Mouse (Mus musculus): Measurements from ENCODE around the gene Cpvl.

DNA sequence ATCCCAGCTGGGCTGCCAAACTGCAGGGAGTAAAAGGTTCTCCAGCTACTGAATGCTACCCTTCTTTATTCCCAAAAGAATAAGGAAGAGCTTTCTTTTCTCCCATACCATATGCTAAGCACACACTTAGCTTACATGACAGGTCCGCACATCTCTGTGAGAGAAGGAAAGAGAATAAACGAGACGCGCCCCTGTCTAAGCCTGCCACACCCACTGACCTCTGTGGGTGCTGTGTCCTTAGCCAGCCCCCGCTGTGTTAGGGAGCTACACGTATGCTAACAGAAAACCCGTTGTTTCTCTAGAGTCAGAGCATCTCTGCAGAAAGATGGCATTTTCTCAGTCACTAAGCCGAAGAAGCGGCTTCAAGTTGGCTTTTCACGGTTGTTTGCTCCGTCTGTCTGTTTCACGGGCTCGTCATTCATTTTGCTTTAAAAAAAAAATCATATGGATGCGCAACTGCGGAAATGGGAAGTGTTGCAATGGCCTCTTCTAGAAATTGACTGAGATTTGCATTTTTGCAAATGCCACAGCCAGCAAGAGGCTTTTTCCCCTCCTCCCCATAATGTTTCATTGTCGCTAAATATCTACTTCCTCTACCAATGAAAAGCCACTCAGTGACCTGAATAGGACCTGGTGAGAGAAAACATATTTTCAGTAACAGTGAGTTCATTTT is 30.1 kb upstream of the Cpvl start:
- no peak for TF ChIP-seq CTCF (IDR thresholded peaks at IDR 0.05; ENCODE audit: borderline replicate concordance, insufficient read depth, low read depth, low read length)
- no peak for TF ChIP-seq POLR2A (IDR thresholded peaks at IDR 0.05; ENCODE audit: borderline replicate concordance, insufficient read depth, low read length)
